In the genomic region with DNA sequence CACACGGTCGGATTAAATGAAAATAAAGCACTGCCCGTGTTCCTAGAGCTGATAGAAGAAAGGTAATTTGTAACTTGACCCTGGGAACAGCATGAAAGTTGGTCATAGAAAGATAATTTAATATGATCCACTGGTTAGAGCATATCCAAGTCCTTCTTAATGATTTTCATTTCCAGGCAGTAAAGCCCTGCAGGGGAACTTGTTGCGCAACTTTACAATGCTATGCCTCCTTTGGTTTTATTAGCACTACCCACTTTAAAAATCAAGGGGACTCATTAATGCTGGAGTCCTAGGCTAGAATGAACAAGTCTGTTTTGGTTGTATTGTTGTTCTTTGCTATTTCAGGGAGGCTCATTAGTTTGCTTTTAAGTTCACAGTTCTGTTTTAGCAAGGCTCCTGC, we compare ENCODE assay signal across 20 mouse cellular contexts.
DNase-seq lines count a peak whose midpoint lies in the region; ATAC-seq and TF ChIP-seq lines count a peak whose summit lies in the region.
"Had no signal": no experiment of that assay in that cellular context is flagged by ENCODE, and none has a peak within 500 bp of the region (broad histone marks: within the 10 kb centered on the region; RNA-seq: fewer than 3 reads in every experiment).

No protein-coding gene starts in this region.

- no peak for TF ChIP-seq POLR2A in kidney, adult 2 months (IDR thresholded peaks at IDR 0.05; ENCODE audit: low read depth, low read length)

- TF ChIP-seq CTCF in kidney, adult 2 months (conservative IDR thresholded peaks at IDR 0.05; ENCODE audit: insufficient read depth, insufficient read length, low read depth, low read length), result no peak

- ATAC-seq in limb, embryonic 11.5 days (ENCODE audit: insufficient number of reproducible peaks, low FRiP score, low TSS enrichment, low read depth), result peak; percentile 44; the same call in 1 of the 2 replicates
- ATAC-seq: activated CD4-positive, CD25-positive, alpha-beta regulatory T cell, adult 4 months; forebrain, embryonic 13.5 days; forebrain, postnatal 0 days had no signal

- H3K4me2 ChIP-seq in limb, embryonic 11.5 days (ENCODE audit: low read depth, severe bottlenecking), result no peak overlapping the region
- H3K4me2 ChIP-seq: forebrain, embryonic 13.5 days; heart, embryonic 13.5 days; hindbrain, embryonic 15.5 days had no signal

- no peaks in the 10 kb centered on the region; the same call in 1 of the 2 replicates for H3K4me1 ChIP-seq in kidney, adult 2 months (ENCODE audit: control insufficient read depth, insufficient read depth, low read length)
- no peaks in the 10 kb centered on the region for H3K4me1 ChIP-seq in limb, embryonic 11.5 days (ENCODE audit: control insufficient read depth, insufficient read depth, low read length)
- no peaks in the 10 kb centered on the region for H3K4me1 ChIP-seq in limb, embryonic 10.5 days
- H3K4me1 ChIP-seq: hindbrain, embryonic 15.5 days had no signal

- H3K9ac ChIP-seq in limb, embryonic 11.5 days (ENCODE audit: low read length), result no peak overlapping the region
- H3K9ac ChIP-seq: forebrain, embryonic 13.5 days; forebrain, postnatal 0 days; heart, embryonic 13.5 days; hindbrain, embryonic 15.5 days had no signal

- H3K27me3 ChIP-seq in kidney, adult 2 months (replicated peaks; ENCODE audit: control insufficient read depth, insufficient read depth, low read length), result no peaks in the 10 kb centered on the region
- no peaks in the 10 kb centered on the region for H3K27me3 ChIP-seq in limb, embryonic 11.5 days (ENCODE audit: control insufficient read depth, insufficient read depth, low read length)
- H3K27me3 ChIP-seq in limb, embryonic 10.5 days (ENCODE audit: low read depth, poor library complexity, severe bottlenecking), result no peaks in the 10 kb centered on the region
- H3K27me3 ChIP-seq: heart, embryonic 13.5 days; hindbrain, embryonic 15.5 days had no signal

- no peak overlapping the region for H3K4me3 ChIP-seq in kidney, adult 2 months (ENCODE audit: insufficient read depth, low read depth, low read length)
- no peak overlapping the region for H3K4me3 ChIP-seq in limb, embryonic 11.5 days (ENCODE audit: low read depth, low read length)
- H3K4me3 ChIP-seq in limb, embryonic 10.5 days, result no peak overlapping the region
- H3K4me3 ChIP-seq: embryonic facial prominence, embryonic 10.5 days; forebrain, embryonic 13.5 days; gastrocnemius, adult 2 months; heart, embryonic 13.5 days; hindbrain, embryonic 15.5 days had no signal

- no peaks in the 10 kb centered on the region for H3K9me3 ChIP-seq in limb, embryonic 11.5 days (ENCODE audit: control insufficient read depth, low read length)
- no peaks in the 10 kb centered on the region for H3K9me3 ChIP-seq in limb, embryonic 10.5 days (replicated peaks)
- H3K9me3 ChIP-seq: embryonic facial prominence, embryonic 10.5 days; forebrain, embryonic 13.5 days; heart, embryonic 13.5 days; hindbrain, embryonic 15.5 days had no signal

- H3K36me3 ChIP-seq in kidney, adult 2 months (ENCODE audit: control insufficient read depth, insufficient read depth, low read length), result no peaks in the 10 kb centered on the region
- no peaks in the 10 kb centered on the region for H3K36me3 ChIP-seq in limb, embryonic 11.5 days (ENCODE audit: control insufficient read depth, insufficient read depth, low read length)
- no peaks in the 10 kb centered on the region for H3K36me3 ChIP-seq in limb, embryonic 10.5 days
- H3K36me3 ChIP-seq: embryonic facial prominence, embryonic 10.5 days; heart, embryonic 13.5 days; hindbrain, embryonic 15.5 days had no signal

- 59% methylated on average over 4 of the region's 4 CpGs for WGBS in kidney, adult 2 months
- 62% methylated on average over 4 of the region's 4 CpGs for WGBS in limb, embryonic 11.5 days
- 88% methylated on average over 4 of the region's 4 CpGs for WGBS in limb, embryonic 10.5 days

- H3K27ac ChIP-seq in kidney, adult 2 months (ENCODE audit: insufficient read depth, low read depth, low read length), result peak overlapping the region; percentile 50; the same call in 1 of the 2 replicates
- H3K27ac ChIP-seq in limb, embryonic 11.5 days (replicated peaks; ENCODE audit: low read depth, low read length), result no peak overlapping the region
- H3K27ac ChIP-seq in limb, embryonic 10.5 days, result no peak overlapping the region
- H3K27ac ChIP-seq: embryonic facial prominence, embryonic 10.5 days; forebrain, embryonic 13.5 days; gastrocnemius, adult 2 months; heart, embryonic 13.5 days; hindbrain, embryonic 15.5 days had no signal

- DNase-seq in kidney, adult 2 months, result peak; percentile 55
- no peak for DNase-seq in kidney, adult 18-20 months
- no peak for DNase-seq in limb, embryonic 11.5 days (ENCODE audit: low spot score)
- DNase-seq in limb, embryonic 10.5 days (ENCODE audit: low spot score), result no peak
- peak; percentile 19 to 35 for DNase-seq in kidney, postnatal 36 days
- DNase-seq in right cerebral cortex, adult 2 months (ENCODE audit: low spot score in 2 of 2), result no peak
- no peak for DNase-seq in liver
- DNase-seq: adrenal gland, postnatal 14 days; cerebellum, adult 2 months; cerebellum, postnatal 10 days; forebrain, postnatal 0 days; gastrocnemius, adult 2 months; gastrocnemius, postnatal 36 days; heart, adult 11 months; heart, postnatal 36 days had no signal

Comparison
In these comparisons a context has a peak if more than half of its experiments do, and no peak if none do; other contexts are left out.
1. DNase-seq: peak in kidney, adult 2 months (single experiment) and kidney, postnatal 36 days (2 of 2); none in kidney, adult 18-20 months (single experiment), limb, embryonic 11.5 days (single experiment), limb, embryonic 10.5 days (single experiment), right cerebral cortex, adult 2 months (0 of 2) and liver (single experiment).